Mouse (Mus musculus): ENCODE measurements around the gene Rex1bd. TPM values are rescaled to one million over a fixed set of nuclear protein-coding genes. Genes with fewer than 3 reads are reported as not detected.

Rex1bd gene
- total RNA-seq, 4 experiments from 2014 or later = 86.4 to 104 (median 97.3) TPM

GRCm38 (mm10) chr8:70502540-70502939 is 4.0 kb downstream of the Rex1bd start:
- no peak for DNase-seq (ENCODE audit: low spot score in 2 of 2)

GRCm38 (mm10) chr8:70501820-70502529 is 4.6 kb downstream of the Rex1bd start:
- DNase-seq (ENCODE audit: low spot score in 2 of 2) = no peak

DNA sequence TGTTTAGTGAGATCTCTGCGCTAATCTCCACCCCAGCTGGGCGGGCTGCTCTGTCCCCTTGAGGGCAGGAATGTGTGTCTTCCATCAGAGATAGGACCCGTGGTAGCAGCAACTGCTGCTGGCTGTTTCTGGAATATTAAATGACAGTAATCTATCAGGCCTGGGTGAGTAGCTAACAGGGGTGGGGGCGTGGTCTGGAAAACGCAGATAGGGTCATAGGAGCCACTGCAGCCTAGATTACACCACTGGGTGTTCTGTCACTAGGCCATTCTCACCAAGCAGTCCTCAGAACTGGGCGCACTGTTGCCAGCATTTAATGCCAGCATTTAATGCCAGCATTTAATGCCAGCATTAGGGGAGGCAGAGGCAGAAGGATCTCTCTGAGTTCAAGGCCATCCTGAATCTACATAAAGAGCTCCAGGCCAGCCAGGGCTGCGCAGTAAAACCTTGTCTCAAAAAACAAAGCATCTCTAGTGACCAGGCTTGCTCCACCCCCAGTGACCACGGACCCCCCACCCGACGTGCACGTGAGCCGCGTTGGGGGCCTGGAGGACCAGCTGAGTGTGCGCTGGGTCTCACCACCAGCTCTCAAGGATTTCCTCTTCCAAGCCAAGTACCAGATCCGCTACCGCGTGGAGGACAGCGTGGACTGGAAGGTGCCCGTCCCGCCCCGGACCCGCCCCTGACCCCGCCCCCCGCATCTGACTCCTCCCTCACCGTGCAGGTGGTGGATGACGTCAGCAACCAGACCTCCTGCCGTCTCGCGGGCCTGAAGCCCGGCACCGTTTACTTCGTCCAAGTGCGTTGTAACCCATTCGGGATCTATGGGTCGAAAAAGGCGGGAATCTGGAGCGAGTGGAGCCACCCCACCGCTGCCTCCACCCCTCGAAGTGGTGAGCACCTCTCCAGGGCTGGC is 5.9 kb downstream of the Rex1bd start:
- DNase-seq (ENCODE audit: low spot score in 2 of 2) = no peak

DNA sequence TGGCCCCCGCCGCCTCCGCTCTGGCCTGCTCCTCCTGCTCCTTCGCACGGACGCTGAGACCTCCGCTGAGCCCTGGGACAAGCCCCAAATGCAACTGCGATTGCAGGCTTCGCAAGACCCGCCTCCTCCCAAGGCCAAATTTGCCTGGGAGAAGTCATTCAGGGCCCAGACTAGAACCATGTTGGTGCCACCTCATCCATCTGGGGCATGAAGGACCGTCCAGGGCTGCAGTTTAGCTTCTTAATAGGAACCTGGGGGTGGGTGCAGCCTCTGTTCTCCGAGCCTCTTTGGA is 10.8 kb downstream of the Rex1bd start:
- no peak for DNase-seq (ENCODE audit: low spot score in 2 of 2)

DNA sequence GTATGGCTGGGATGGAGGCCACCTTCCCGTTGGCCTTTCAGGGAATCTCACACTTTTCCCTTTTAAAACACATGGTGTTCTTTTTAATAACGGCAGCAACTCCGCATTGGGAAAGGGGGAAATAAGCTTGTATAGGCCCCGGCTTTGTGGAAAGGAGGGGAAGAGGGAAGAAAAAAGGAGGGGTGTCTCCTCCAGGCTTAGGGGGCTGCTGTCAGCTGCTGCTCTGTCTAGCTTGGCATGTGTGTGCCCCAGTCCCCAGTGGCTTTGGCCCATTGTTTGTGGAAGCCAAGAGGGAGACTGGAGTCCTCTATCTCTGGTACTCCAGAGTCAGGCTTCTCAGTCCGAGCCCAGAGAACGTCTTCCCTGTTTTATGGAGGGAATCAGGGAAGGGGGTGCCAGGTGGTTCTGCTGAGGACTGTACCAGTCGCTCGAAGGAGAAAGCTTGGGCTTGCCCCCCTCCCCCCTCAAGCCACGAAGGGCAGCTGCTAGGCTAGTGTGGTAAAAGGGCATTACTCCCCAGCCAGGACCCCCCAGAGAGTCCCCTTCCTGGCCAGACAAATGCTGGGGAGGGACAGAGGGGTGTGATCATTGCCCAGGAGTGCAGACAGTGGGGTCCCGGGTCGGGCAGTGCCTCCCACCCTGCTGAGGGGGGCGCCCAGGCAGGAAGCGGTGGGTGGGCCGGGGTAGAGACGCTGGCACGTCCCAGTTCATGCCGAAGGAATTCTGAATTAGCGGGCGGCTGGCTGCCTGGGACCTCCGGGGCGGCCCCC is 11.4 kb downstream of the Rex1bd start:
- no peak for DNase-seq (ENCODE audit: low spot score in 2 of 2)

DNA sequence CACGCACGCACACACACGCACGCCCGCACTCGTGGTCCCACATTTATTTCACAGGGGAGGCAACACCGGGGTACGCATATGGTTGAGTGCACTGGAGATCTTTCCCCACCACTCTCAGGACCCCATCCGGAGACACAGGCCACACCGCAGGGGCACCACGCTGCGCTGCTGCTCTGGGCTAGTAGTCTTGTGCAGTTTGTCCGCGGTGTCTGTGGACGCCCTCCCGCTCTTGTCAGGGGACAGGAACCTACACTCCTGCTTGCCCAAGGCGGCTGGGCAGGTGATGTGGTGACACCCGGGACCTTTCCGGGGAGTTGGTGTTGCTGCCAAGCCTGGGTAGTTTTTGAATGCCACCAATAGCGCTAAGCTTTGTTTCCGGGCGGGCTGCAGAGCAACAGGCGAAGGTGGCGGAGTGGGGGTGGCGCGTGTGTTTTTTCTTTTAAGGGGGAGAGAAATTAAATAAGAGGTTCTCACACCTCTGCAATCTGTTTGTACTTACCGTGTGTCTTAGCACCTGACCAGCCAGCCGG is 12.1 kb downstream of the Rex1bd start:
- no peak for DNase-seq (ENCODE audit: low spot score in 2 of 2)

DNA sequence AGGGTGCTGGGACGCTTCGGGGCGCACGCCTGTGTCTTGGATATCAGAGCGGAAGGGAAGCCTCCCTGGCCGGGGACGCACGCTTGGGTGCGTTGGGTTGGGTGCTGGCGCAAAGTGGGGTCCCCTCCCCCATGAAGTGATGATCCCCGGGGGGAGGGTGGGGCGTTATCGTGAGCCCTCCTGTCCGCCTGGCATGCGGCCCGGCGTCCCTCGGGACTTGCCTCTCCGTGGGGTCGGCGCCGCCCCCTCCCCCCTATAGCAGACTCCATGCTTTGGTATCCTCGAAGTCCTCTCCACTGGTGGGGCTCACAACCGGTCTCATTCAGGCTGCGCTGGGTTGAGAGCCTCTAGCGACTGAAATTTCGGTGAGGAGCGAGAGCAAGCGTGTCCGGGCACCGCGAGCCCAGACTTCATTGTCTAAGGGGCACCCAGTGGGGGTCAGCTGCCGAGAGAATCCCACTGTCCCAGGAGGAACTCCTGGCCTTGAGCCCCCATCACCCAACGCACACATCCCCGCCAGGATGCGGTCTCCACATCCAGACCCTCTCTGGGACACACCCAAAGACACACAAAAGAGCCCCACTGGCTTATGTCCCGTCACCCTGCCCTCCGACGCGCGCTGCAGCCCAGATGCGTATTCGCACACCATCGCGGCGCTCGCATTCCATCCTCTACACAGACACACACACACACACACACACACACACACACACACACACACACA is 12.7 kb downstream of the Rex1bd start:
- no peak for DNase-seq (ENCODE audit: low spot score in 2 of 2)

DNA sequence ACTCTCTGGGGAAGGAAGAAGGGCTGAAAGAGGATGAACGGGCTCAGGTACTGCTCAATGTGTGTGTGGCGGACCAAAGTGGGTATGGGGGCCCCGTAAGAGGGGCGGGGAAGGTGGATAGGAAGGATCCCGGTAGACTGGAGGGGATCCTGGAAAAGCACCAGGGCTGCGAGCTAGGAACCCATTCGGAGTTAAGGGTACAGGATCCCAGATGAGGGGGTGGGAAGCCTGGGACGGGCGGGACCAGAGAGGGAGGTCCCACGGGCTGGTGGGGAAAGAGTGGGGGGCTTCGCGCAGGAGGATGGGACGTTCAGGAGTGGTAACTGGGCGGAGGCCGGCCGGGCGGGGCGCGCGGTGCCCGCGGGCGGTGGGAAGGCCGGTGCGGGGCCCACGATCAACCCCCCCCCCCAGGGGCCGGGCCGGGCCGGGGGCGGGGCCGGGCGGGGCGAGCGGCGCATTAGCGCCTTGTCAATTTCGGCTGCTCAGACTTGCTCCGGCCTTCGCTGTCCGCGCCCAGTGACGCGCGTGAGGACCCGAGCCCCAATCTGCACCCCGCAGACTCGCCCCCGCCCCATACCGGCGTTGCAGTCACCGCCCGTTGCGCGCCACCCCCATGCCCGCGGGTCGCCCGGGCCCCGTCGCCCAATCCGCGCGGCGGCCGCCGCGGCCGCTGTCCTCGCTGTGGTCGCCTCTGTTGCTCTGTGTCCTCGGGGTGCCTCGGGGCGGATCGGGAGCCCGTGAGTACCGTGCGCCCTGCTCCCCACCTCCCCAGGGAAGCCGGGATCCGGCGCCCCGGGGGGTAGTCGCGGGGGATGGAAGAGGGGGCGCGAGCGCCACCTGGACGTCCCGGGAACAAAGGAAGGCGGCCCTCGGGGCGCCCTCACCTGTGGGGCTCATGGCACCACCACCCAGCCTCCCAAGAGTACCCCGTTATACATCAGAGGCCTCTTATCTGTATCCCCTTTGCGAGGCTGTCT is 13.6 kb downstream of the Rex1bd start, which contains the start of gene Crlf1:
Crlf1 (plus strand) TSS at position 495 of the 977 bp plus-strand sequence.
- DNase-seq (ENCODE audit: low spot score in 2 of 2) = no peak

DNA sequence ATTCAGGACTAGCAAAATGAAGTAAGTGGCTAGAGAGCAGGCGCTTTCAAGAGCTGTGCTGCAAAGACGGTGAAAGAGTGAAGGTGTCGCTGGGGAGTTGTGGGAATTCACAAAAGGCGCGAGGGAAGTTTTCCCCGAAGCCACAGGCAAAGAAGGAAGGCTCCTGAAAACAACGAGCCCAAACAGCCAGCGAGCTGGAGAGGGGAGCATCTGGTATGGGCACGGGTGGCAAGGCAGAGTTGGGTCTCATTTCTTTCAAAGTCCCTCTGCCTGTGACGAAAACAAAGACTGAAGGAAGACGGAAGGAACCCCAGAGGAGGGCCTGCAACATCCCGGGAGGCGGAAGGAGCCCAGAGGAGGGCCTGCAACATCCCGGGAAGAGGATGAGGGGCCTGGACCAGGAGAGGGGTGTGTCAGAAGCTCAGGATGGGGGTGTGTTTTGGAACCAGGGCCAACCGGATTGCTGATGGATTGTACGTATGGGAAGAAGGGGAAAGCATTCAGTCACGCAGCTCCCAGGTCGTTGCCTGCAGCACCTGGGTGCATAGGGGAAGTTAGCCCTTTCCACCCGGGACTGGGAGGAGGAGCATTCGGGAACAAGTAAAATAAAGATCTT is 15.6 kb downstream of the Rex1bd start:
- no peak for DNase-seq (ENCODE audit: low spot score in 2 of 2)

DNA sequence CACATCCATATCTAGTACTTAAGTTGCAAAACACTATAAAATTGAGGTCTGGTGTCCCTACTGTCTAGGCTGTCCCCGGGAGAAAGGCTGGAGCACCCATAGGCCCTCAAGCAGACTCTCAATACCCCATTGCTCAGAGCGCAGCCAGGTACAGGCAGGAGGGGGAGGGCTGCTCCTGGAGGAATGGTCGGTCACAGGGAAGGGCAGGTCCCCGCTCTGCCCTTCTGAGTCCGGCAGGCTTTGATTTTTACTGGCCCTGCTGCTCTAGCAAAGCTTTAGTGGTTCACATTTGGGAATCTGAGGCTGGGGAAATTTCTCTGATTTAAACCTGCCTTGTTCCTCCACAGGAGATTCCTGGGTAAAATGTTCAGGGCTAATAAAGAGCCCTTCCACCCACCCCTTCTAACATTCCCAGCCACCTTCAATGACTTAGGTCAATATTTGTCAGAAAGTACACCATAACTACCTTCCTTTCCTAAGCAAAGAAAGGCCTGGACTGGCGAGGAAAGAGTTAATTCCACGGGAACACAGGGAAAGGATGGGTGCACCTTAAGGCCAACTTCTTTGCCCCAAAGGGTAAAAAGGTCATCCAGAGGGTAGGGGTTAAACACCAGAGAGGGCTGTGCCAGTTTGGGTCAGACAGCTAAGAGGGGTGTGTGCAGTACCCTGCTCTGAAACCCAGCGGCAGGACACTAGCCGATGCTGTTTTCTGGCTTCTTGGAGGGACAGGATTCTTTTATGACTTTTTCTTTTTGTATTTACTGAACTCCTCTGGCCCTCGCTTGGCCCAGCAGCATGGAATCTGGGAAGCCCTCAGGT is 16.3 kb downstream of the Rex1bd start:
- no peak for DNase-seq (ENCODE audit: low spot score in 2 of 2)

DNA sequence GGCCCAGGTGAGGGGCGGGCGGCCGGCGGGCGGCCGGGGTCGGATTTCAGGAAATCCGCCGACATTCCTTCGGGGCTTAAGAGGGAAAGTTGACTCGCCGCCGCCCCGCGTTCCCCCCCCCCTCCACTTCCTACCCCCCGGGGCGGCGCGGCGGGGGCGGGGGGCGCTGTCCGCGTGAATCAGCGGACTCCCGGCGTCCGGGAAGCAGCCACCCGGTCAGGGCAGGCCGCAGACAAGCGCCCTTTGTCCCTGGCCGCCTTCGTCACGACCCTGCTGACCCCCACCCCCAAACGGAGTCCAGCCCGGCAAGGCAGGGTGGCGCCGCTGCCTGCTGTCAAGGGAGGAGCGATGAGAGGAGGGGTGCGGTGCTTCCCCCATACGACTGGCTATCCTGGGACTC is 17.0 kb downstream of the Rex1bd start:
- DNase-seq (ENCODE audit: low spot score in 2 of 2) = no peak

- no peak for DNase-seq (ENCODE audit: low spot score in 2 of 2)
Observed at GRCm38 (mm10) chr8:70488931-70489470, 17.6 kb downstream of the Rex1bd start.

DNA sequence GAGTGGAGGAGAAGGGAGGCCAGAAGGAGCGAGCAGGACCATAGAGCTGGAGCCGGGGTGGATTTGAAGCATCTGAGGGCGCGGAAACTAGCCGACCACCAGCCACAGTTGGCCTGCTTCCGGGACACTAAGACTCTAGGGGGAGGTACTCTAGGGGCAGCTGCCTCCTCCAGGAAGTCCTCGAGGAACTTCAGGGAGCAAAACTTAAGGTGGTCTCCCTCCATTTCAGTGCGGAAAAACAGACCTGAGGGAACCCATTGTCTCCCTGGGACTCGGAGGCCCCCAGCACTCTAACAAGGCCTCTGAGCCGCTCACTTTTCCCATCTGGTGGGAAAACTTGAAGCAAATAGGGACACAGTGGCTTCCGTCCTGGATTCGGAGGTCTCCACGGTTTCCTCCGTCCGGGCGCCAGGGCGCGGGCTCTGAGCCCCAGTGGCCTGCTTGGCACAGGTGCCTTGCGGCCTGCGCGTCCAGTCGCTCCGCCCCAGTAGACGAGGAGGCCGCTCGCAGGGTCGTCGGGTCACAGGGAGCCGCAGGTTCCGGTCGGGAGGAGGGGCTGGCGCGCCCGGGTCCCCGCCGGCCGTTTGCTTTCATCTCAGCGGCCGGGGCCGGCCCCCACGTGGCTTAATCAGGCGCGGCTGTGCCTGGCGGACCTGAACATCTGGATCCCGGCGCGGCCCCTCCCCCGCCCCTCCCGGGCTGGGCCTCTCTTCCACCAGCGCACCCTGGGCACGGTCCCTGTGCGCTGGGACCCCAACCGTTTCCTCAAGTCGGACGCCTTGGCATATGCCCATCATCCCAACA is 18.4 kb downstream of the Rex1bd start:
- no peak for DNase-seq (ENCODE audit: low spot score in 2 of 2)

DNA sequence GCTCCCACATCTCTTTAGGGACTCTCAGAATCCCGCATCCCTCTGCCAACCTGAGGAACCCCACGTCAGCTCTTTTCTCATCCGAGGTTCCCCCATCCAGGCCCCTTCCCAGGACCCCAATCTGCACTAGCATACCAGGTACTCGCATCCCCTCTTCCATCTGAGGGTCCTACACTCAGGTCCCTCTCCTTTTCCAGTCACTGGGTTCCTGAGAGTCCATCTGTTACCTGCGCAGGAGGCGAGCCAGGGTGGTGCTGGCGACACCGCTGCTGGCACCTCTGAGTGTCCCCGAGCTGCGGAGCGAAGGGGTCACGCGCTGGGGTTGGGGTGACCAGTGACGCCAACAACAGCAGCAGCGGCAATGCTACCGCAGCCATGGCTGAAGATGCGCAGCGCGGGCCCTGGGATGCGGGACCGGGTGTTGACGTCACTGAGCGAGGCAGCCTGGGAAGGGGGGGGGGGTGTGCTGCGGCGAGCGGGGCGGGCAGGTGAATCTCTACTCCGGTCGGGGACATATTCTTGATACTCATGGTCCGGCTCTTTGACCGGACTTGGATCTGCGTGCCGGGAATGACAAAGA is 19.5 kb downstream of the Rex1bd start, which contains the start of gene Tmem59l:
Tmem59l (minus strand) TSS at position 418 of the 580 bp plus-strand sequence.
- no peak for DNase-seq (ENCODE audit: low spot score in 2 of 2)

DNA sequence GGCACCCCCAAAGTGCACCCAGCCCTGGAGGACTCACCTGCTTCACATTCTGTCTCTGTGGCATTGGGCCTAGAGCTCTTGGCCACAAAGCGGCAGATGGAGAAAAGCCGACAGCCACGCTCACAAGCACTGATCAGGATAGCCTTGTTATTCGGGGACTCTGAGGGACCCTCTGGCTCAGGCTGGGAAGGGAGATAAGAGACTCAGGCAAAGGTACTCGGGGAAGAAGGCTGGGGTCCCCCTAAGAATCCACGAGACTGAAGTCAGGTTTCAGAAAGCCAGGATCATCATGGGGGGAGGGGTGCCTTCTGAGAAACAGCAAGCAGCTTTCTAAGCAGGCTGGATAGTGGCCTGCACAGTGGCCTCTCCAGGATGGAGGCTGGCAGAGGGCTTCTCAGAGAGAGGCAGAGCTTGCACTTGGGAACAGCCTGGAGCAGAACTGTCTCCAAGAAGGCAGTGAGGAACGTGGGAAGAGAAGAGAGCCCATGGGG is 20.3 kb downstream of the Rex1bd start:
- DNase-seq (ENCODE audit: low spot score in 2 of 2) = no peak

DNA sequence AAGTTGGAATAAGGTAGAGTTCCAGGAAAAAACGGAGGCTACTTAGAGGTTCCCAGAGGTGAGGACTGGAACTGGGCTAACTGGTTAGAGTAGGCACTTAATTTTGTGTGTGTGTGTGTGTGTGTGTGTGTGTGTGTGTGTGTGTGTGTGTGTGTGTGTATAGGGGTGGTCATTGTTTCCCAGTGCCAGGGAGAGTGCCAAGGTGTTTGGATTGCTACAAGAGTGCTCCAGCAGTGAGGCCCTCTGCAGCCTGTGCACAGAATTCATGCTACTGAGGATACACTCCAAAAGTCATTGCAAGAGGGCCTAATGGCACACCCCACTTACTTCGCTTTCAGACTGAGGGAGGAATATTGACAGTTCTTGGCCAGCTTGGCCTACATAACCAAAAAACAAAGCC is 23.6 kb downstream of the Rex1bd start:
- no peak for DNase-seq (ENCODE audit: low spot score in 2 of 2)

GRCm38 (mm10) chr8:70481908-70482307 is 24.6 kb downstream of the Rex1bd start:
- DNase-seq (ENCODE audit: low spot score in 2 of 2) = peak; percentile 71 to 78

Data from layer of hippocampus, adult 8-10 months (tissue).